Mouse (Mus musculus): ENCODE data around the gene Cdk5rap3.

Cdk5rap3 gene

GRCm38 (mm10) chr11:96861446-96861845 lies 54.9 kb downstream of the Cdk5rap3 start:
- in situ Hi-C loops (cut with MseI, MboI): loop anchor here (5.0 kb wide), 2 partner anchors 74 to 79 kb away; partner anchors contain the start of gene Cbx1 (in 1 of the 2)

GRCm38 (mm10) chr11:96860564-96860963 lies 55.7 kb downstream of the Cdk5rap3 start:
- in situ Hi-C loops (cut with MseI, MboI): loop anchor here (5.0 kb wide), 2 partner anchors 73 to 78 kb away; partner anchors contain the start of gene Cbx1 (in 1 of the 2)

GRCm38 (mm10) chr11:96859635-96860034 lies 56.7 kb downstream of the Cdk5rap3 start:
- in situ Hi-C loops (cut with MseI, MboI): loop anchor here (5.0 kb wide), 2 partner anchors 72 to 77 kb away; partner anchors contain the start of gene Cbx1 (in 1 of the 2)

GRCm38 (mm10) chr11:96857446-96857845 lies 58.9 kb downstream of the Cdk5rap3 start:
- in situ Hi-C loops (cut with MseI, MboI): no loop called here
